Mouse (Mus musculus) skeletal muscle tissue, postnatal 0 days (tissue): ENCODE results near the gene Fam83c. TPM values are rescaled to one million over a fixed set of nuclear protein-coding genes. Genes with fewer than 3 reads are reported as not detected.

ENCODE experiments used
- polyA plus RNA-seq: library from polyadenylated mRNA; unstranded; fragments of >200 nt; fragmentation: Nextera tagmentation; extraction: Ambion mirVana; gene quantifications from 2 replicates; pipeline ENCODE4 v1.2.1, GENCODE M21; 2015

The Fam83c gene
- 0.04 and 0.18 TPM in 2 replicates for polyA plus RNA-seq

GRCm38 (mm10) chr2:155834732-155835131 lies at the start of gene Fam83c:
Fam83c (minus strand) TSS chr2:155834854.

GRCm38 (mm10) chr2:155826630-155827424 lies 7.8 kb downstream of the Fam83c start, which contains the start of gene Eif6:
Eif6 (minus strand) TSS chr2:155826925.

GRCm38 (mm10) chr2:155819392-155819448 lies 15.4 kb downstream of the Fam83c start, which contains the start of gene BC029722:
BC029722 (minus strand) TSS chr2:155819426.

Other genes with a start within 250 kb of the Fam83c start
- gene Gss, start 242.0 kb downstream of the Fam83c start, polyA plus RNA-seq, result 12.0 and 14.2 TPM in 2 replicates
- gene Myh7b, start 223.6 kb downstream of the Fam83c start, polyA plus RNA-seq, result 2.0 and 2.3 TPM in 2 replicates
- gene Trpc4ap, start 142.5 kb downstream of the Fam83c start, polyA plus RNA-seq, result 82.1 and 83.6 TPM in 2 replicates
- 13.3 and 14.7 TPM in 2 replicates for gene Edem2, start 105.4 kb downstream of the Fam83c start, polyA plus RNA-seq
- gene Gm17581, start 99.0 kb downstream of the Fam83c start, polyA plus RNA-seq, result not detected in 2 replicates
- gene Procr, start 83.7 kb downstream of the Fam83c start, polyA plus RNA-seq, result 9.4 and 10.1 TPM in 2 replicates
- not detected in 2 replicates for gene Mmp24, start 59.5 kb downstream of the Fam83c start, polyA plus RNA-seq
- gene BC029722, start 15.4 kb downstream of the Fam83c start, polyA plus RNA-seq, result 15.3 and 20.0 TPM in 2 replicates
- gene Eif6, start 7.9 kb downstream of the Fam83c start, polyA plus RNA-seq, result 107 and 121 TPM in 2 replicates
- gene Uqcc1, start 95.5 kb upstream of the Fam83c start, polyA plus RNA-seq, result 73.2 and 74.7 TPM in 2 replicates
- gene Gm15557, start 105.9 kb upstream of the Fam83c start, polyA plus RNA-seq, result not detected in 2 replicates
- 0.10 and 0.35 TPM in 2 replicates for gene Gdf5, start 110.5 kb upstream of the Fam83c start, polyA plus RNA-seq
- 4.7 and 5.8 TPM in 2 replicates for gene Cep250, start 121.6 kb upstream of the Fam83c start, polyA plus RNA-seq
- gene 6430550D23Rik, start 173.1 kb upstream of the Fam83c start, polyA plus RNA-seq, result 0.67 and 1.0 TPM in 2 replicates
- 83.9 and 102 TPM in 2 replicates for gene Ergic3, start 173.2 kb upstream of the Fam83c start, polyA plus RNA-seq
- gene Fer1l4, start 218.1 kb upstream of the Fam83c start, polyA plus RNA-seq, result not detected in 2 replicates
- gene Spag4, start 230.3 kb upstream of the Fam83c start, polyA plus RNA-seq, result 0.41 and 1.0 TPM in 2 replicates